Mouse (Mus musculus): Measurements from ENCODE around the gene Ubn2.
"Not testable (repeated sequence)": the region's sequence is repeated elsewhere in the genome, so short reads cannot be mapped to it uniquely, and the experiment has no call there.

Gene Ubn2

DNA sequence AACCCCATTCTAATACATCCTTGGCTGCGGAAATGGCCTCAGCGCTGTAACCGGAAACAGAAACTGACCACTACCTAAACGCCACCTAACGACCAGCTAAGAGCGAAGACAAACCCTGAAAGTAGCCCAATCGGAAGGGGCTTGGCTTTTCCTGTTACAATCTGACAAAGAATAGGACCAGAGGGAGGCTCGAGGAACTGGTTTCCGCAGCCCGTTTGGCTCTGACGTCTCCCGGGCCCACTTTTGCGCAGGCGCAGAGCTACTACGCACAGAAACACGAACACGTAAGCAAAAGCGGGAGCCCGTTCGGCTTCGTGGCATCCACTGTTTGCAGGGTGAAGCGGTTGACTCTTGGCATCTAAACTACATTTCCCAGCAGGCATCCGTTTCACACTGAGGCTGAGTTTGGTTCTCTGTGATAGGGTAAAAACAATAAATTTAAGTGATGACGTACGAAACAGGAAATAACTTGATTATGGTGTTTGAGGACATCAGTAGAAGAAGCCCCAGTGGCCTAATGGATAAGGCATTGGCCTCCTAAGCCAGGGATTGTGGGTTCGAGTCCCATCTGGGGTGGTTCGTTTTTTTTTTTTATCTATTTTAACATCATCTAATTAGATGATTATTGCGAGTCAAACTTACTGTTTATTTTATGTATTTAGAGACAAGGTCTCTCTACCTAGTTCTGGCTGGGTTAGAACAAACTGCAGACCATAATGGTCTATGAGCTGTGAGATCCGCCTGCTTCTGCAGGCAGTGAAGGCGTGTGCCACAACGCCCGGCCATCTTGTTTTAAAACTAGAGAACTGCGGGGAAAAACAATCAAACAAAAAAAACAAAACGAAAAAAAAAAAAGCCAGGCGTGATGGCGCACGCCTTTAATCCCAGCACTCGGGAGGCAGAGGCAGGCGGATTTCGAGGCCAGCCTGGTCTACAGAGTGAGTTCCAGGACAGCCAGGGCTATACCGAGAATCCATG lies 100.0 kb downstream of the Ubn2 start, which contains the start of gene Fmc1:
Gene Fmc1 (plus strand): TSS at position 75 of the 978 bp plus-strand sequence.
- peak; percentile 97 to 98 for DNase-seq (ENCODE audit: low spot score in 2 of 2)

DNA sequence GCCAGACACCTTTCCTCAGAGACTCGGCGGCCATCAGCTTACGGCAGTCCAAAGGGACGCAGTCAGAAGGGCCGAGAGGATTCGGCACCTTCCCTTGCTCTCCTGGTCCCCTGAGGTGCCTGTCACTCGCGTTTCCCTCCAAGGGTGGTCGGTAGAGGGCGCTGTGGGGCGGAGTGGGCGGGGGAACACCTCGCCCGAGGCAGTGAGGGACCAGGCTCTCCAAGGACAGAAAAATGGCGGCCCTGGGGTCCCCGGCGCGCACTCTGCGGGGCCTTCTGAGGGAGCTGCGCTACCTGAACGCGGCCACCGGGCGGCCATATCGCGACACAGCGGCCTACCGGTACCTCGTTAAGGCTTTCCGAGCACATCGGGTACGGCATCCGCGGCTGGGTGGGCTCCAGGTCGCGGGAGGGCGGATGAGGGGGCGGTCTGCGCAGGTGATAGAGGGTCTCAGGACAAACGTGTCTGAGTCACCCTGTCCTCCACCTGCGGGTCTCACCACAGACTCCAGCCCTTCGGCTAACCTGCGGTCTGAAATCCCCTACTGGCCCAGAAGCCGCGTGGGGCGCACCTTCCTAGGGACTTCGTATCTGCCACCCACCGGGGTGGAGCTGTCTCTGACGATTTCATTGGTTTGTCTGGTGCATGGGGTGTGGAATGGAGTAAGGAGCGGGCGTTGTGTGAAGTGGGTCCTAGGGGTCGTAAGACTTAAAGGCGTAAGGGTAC lies 101.1 kb downstream of the Ubn2 start:
- peak; percentile 95 to 100 for DNase-seq (ENCODE audit: low spot score in 2 of 2)

DNA sequence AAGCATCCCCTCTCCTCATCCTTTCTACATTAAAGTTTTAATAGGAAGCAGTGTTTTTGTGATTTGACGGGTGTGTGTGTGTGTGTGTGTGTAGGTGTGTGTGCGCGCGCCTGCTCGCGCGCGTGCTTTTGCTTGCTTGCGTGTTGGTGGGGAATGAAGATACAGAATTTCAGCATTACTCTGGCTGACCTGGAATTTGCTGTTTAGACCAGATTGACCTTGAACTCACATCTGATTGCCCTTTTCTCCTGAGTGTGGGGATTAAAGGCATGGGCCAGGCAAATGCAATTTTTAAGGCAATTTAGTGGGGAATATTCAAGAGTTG lies 101.6 kb downstream of the Ubn2 start:
- no peak for DNase-seq (ENCODE audit: low spot score in 2 of 2)

DNA sequence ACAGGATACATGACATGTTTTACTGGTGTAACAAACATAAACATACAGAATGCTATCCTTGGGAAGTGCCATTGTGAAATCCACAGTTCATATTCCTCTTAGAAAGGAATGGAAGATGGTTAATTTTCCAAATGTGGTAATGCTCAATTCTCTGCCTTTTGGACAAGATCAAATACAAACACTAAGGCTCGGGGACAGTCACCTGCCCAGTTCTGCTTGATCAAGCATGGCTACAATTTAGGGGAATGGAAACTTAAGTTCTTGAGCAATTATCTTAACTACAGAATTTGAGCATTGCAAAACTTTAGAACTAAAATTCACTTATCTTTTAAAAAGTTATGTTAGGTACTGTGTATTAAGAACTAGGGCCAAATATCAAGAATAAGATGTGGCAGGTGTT lies 102.0 kb downstream of the Ubn2 start:
- DNase-seq (ENCODE audit: low spot score in 2 of 2) = no peak

DNA sequence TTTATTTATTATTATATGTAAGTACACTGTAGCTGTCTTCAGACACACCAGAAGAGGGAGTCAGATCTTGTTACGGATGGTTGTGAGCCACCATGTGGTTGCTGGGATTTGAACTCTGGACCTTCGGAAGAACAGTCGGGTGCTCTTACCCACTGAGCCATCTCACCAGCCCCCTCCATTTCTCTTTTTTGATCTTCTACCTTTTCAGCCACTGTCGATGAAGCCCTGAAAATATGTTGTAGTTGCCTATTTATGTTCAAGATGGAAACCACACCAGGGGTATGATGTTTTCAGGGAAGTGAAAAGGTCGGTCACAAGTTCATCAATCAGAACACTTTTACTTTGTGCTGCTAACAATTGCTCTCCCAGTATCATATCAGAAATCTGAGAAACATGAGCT lies 110.4 kb downstream of the Ubn2 start:
- not testable (repeated sequence) for DNase-seq (ENCODE audit: low spot score in 2 of 2)

DNA sequence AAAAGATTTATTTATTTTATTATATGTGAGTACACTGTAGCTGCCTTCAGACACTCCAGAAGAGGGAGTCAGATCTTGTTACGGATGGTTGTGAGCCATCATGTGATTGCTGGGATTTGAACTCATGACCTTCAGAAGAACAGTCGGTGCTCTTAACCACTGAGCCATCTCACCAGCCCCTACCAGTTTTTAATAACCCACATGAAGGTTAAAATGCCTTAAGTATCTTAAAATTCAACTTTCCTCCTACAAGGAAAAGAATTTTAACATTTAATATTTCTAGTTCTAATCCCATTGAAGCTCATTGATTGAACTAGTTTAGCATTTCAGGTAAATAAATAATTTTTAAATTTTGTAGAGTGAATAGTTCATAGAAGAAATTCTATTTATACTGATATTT lies 113.3 kb downstream of the Ubn2 start:
- not testable (repeated sequence) for DNase-seq (ENCODE audit: low spot score in 2 of 2)

DNA sequence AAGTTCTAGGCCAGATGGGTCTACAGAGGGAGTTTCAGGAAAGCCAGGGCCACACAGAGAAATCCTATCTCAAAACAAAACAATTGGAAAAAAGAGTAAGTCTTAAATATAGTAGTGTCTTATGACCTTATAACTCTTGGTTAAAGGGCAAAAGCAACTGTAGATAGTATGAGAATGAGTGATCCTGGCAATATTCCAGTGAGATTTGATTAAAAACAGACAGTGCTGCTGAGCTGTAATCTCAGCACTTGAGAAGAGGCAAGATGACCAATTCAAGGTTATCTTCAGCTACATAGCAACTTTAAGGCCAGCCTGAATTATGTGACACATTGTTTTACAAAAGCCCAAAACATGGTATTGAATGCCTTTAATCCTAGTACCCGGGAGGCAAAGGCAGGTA lies 114.0 kb downstream of the Ubn2 start:
- no peak for DNase-seq (ENCODE audit: low spot score in 2 of 2)

DNA sequence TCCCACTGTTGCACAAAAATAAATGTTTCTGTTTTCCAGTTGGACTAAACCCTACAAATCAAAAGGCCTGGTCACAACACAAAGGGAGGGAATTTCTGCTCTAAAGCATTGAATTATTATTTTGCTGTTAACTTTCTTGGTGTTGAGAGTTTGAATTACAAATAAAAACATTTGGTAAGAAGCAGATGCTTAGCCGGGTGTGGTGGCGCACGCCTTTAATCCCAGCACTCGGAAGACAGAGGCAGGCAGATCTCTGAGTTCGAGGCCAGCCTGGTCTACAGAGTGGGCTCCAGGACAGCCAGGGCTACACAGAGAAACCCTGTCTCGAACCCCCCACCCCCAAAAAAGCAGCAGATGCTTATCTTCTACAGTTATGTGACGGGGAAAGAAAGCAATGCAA lies 114.8 kb downstream of the Ubn2 start:
- DNase-seq (ENCODE audit: low spot score in 2 of 2) = not testable (repeated sequence)

DNA sequence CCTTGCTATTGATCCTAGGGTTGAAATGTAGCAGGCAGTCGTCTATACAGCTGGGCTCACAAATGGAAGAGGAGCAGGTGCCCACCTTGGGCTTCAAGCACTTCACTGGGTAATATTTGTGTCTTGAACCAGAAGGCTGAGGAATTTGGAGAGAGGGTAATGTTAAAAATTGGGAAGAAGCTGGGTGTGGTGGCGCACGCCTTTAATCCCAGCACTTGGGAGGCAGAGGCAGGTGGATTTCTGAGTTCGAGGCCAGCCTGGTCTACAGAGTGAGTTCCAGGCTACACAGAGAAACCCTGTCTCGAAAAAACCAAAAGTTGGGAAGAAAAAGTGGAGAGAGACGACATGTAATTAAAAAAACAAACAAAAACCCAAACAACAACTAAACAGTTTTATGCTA lies 116.1 kb downstream of the Ubn2 start:
- DNase-seq (ENCODE audit: low spot score in 2 of 2) = not testable (repeated sequence)

DNA sequence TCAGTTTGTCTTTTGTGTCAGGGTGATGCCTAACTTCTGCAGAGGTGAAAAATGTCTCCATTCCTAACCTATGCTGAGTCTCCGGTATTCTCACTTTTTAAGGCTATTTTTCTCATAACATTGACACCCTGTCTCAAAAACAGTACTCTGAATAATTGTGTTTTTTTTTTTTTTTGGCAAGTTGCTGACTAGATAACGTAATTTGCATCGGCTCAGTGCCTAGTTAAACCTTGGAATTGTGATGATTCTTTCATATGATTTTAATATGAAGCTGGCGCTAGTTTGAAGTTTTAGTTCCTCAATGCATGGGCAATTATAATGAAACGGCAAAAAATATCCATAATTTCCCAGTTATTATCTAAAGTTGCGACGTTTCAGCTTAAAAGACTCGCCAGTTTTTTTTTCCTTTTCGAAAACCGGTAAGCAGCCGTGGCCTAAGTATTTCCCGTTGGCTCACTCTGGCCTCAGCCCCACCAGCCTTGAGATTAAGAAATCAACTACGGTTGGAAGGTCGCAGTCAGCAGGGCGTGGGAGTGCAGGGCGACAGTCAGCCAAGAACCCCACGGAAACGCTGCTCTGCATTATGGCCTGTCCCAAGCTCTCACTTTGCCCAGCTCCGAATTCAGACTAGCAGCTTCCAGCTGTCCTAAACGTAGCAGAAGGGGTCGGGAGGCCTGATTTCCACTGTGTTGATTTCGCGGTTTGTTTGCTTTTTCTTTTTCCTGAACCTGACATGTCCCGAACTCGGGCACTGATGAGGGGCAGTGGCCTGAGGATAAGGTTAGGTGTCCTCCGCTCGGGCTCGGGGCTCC lies 116.7 kb downstream of the Ubn2 start:
- DNase-seq (ENCODE audit: low spot score in 2 of 2) = peak in 1 of 2 experiments; percentile 63

DNA sequence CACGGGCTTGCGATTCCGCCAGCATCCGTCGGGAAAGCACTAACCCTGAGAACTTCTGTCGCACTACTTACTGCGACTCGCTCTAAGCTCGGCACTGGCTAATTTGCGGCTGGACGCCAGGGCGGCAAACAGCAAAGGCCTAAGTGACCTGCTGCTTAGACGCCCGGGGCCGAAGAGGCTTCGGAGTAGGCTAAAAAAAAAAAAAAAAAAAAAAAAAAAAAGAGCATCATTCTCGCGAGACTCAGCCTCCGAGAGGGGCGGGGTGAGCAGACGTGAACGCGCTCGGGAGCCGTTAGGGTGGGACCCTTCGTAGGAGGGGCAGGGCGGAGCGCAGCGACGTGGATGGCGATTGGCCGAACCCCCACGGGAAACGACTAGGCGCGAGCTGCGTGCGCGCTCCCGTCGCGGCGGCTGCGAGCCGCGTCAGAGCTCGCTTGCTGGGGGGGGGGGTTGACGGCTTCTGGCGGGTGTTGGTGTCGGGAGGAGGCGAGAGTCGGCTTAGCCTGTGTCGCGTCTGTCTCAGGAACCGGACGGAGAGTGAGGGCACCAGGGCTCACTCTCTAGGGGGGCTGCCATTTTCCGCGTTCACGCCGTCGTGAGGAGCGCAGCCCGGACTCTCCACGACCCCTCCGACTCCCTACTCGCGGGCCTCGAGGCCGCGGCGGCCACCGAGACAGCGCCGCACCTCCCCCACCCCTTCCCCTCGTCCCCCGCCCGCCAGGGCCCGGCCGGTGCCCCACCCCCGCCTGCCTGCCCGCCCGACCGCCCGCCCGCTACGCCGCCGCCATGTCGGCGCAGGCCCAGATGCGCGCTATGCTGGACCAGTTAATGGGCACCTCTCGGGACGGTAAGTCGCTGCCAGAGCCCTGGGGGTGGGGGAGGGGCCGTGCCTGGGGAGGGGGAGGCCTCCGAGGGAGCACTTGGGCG lies 117.6 kb downstream of the Ubn2 start, which contains the start of gene Luc7l2:
Gene Luc7l2 (plus strand): TSS at position 273 of the 927 bp plus-strand sequence.
- peak; percentile 96 to 97 for DNase-seq (ENCODE audit: low spot score in 2 of 2)

DNA sequence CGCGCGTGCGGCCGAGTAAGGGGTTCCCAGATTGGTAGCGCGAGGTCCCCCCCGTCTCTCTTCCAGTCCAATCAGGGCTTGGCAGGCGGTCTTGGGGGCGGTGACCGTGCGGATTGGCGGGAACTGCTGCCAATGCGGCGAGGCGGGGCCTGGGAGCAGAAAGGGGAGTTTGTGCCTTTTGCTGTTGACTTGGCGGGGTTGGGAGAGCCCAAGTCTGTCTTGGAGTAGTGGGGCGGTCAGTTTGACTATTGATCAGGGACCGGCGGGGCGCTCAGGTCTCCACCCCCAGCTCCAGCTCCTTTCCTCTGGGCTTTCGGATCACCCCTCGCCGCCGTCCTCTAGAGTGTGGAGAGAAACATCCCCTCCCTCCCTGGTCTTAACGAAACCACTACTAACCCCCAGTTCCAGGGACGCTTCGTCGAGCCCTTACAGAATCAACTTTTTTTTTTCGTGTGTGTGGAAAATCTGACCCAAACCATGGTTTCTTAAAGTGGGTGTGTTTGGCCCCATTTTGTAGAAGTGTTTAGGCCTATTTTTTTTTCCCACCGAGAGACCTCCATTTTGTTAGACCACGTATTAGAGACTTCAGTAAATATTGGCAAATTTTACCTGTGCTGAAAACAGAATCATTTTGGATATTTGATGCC lies 118.4 kb downstream of the Ubn2 start:
- peak; percentile 99 for DNase-seq (ENCODE audit: low spot score in 2 of 2)

DNA sequence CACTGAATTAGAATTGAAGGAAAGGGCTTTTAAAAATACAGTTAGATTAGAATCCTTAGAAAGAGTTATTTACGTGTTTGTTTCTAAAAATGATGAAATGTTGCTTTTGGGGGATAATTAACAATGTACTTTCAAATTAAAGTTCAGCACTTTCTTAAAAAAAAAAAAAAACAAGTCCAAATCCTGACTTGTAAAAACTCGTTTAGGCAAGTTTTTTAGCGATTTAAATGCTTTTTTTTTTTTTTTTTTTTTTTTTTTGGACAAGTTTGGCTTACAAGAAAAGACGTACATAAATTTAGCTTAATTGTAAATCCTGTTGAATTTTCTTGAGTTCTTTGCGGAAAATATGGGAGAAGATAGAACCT lies 118.9 kb downstream of the Ubn2 start:
- DNase-seq (ENCODE audit: low spot score in 2 of 2) = no peak
